Mouse (Mus musculus) right cerebral cortex, adult 2 months (tissue): ENCODE results near the gene Kbtbd12.

Experiments used
- DNase-seq, 2 experiments: peaks; one replicate each; pipeline ENCODE4 v3.0.0; 2021 to 2022; ENCODE audit warnings: low spot score in 2 of 2

Kbtbd12 gene

DNA sequence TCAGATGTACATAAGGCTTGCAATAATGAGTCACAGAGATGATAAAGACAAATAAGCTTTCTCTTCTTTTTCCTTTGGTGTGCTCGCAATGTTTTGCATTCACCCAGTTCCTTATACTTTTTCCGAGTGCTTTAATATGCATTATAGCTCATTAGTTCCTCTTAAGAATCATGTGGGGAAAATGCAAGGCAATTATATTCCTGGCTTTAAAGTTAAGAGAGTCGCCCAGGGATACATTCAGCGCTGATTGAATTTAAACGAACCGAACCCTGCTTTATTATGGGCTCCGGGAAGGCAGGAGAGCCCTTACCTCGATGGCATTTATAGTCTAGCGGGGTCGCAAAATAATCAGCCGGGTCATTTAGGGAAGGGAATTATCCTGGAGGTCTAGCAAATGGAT is 10.8 kb downstream of the Kbtbd12 start:
- no peak for DNase-seq

DNA sequence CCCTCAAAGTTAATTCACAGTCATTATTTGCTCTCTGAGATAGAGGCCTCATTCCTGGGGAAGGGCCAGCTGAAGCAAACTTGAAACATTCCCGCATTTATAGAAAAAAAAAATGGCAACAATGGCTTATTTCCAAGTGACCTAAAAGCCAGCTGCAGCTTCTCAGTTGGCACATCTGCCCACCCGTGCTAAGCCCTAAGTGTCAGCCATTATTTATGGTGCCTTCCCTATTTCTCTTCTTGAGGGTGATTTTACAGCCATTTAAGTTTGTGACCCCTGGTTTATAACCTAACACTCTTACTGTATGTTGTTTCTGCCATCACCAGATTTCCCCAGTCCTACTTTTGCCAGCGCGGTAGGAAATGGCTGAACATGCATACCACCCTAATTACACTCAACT is 11.3 kb downstream of the Kbtbd12 start:
- DNase-seq = no peak

DNA sequence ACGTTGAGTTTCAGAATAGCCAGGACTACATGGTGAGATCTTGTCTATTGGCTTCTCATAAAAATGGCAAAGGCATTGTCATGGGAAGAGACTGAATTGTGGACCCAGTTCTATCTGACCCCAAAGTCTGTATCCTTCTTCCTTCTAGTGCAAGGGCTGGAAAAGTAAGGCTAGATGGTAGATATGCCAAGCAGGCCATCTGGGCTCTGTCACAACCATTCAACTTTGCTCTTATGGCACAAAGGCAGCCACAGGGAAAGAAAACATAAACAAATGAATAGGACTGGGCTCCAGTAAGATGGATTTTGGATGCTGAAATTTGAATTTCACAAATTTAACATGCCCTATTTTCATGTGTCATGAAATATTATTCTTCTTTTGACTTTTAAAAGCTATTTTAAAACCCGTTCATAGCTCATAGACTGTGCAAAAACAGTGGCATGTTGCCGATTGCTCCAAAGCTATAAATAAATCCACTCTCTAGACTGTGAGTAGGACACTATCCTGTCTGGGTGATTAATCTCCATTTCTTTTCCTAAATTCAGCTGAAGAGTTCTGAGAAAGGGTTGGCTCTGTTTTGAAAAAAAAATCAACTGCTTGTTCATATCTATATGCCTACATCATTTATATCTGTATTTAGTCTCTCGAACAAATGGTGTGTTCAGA is 15.8 kb downstream of the Kbtbd12 start:
- DNase-seq = no peak

GRCm38 (mm10) chr6:88619542-88619941 is 18.2 kb downstream of the Kbtbd12 start:
- DNase-seq = no peak

GRCm38 (mm10) chr6:88615352-88615751 is 22.4 kb downstream of the Kbtbd12 start:
- no peak for DNase-seq

DNA sequence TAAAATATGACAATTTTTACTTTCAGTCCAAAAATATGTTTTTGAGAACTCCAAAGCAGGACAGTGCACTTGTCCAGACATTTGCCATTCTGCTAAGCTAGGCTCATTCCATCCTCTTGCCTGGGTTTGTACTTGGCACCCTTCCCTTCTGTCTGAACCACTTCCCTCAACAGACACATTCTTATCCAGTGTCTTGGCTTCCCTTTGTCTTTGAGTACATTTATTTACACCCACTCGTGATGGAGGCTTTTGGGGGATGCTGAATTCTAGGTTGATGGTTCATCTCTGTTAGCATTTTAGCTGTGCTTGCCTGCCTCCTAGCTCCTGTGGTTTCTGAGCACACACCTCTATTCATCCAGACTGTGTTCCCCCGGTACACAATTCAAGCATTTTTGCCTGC is 31.3 kb downstream of the Kbtbd12 start:
- no peak for DNase-seq

GRCm38 (mm10) chr6:88605715-88606114 is 32.0 kb downstream of the Kbtbd12 start:
- DNase-seq = no peak

GRCm38 (mm10) chr6:88605235-88605634 is 32.5 kb downstream of the Kbtbd12 start:
- DNase-seq = no peak

DNA sequence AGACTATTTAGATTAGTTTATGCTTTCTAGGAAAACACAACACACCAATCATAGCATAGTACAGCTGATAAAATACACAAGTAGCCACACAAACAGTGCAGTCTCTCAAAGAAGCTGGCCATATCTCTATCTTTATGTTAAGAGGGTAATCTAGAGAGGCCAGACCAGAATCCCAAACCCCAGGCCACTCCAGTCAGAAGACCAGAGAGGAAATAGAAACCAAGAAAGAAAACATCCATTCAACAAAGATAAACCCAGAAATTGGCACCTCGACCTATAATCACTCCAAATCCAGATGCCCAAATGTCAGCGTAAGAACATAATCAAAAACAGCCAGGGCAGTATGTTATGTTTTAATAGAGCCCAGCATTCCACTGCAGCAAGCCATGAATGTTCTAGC is 41.6 kb downstream of the Kbtbd12 start:
- no peak for DNase-seq

DNA sequence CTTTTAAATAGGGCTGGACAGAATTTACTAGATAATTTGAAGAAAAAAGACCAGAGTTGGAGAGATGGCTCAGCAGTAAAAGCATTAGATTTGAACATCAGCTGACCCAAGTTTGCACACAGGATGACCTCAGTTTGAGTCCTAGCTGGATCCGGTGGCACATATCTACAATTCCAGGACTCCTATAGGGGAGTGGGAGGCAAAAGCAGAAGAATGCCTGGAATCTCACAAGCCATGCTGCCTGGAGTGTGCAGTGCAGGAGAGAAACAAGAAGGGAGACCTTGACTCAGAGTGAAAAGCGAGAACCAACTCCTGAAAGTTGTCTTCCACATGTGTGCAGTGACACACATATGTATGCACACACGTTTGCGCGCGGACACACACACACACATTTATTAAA is 45.4 kb downstream of the Kbtbd12 start:
- no peak for DNase-seq

- no peak for DNase-seq
These were observed 47.5 kb downstream of the Kbtbd12 start for GRCm38 (mm10) chr6:88590231-88590630.

DNA sequence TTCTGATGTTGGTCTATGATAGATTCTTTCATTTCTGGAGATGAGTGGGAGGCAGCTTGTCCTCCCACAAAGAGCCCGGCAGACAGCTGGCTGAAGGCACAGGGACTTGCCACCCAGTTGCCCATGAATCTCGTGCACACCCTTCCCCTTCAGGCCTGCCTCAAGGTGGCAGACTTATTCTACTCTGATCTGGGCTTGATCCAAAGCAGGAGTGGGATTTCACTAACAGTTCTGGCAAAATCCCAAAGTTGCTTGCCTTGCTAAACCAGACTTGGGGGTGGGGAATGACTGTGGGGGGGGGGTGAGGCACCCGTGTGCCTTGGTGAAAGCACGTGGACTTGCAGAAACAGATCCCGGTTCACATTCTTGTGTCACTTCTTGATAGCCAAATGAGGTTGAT is 48.2 kb downstream of the Kbtbd12 start:
- peak in 1 of 2 experiments; percentile 47 for DNase-seq

DNA sequence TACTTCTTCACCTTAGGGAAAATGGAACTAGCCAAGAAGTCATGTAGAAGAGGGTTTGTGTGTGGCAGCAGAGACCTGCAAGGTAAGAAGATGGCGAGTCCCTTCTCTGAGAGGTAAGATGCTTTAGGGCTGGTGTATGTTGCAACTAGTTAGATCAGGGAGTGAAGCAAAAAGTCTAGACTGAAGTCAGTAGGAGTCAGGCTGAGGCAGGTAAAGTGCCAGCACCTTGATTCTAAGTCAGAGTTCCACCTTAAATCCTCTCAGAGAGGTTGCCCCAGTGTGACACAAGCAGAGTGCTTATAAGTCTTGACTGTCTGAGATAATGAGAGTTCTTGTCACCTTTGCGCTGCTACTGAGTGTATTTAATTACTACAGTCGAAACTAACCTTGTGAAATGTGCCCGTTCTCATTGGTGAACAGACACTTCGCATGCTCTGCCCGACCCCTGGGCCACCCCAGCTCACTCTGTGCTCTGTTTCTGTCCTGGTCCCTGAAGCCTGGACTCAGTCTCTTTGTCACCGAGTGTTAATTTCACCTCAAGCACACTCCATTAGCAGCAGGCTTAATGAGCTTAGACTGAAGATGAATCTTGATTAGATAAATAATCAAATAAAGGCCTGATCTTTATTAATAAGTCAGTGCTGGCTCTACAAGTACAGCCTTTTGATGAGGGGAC is 49.0 kb downstream of the Kbtbd12 start:
- no peak for DNase-seq

DNA sequence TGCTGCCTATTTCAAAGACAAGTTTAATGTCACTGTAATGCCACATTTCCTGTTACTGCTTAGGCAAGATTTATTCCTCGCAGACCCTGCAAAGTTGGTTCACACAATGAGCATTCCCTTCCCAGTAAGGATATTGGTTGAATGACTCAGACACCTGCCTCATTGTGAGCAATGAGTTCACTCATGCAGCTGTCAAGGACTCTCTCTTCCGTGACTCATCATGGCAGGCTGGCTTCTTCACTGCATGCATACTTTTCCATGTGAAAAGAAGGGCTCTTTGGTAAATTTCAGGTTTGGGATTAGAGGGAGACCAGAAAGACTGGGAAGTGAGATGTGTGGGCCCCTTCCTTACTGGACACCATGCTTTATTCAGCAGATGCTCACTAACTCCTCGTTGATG is 50.7 kb downstream of the Kbtbd12 start:
- DNase-seq = peak in 1 of 2 experiments; percentile 37

- no peak for DNase-seq
These were observed 53.8 kb downstream of the Kbtbd12 start for GRCm38 (mm10) chr6:88583950-88584349.

DNA sequence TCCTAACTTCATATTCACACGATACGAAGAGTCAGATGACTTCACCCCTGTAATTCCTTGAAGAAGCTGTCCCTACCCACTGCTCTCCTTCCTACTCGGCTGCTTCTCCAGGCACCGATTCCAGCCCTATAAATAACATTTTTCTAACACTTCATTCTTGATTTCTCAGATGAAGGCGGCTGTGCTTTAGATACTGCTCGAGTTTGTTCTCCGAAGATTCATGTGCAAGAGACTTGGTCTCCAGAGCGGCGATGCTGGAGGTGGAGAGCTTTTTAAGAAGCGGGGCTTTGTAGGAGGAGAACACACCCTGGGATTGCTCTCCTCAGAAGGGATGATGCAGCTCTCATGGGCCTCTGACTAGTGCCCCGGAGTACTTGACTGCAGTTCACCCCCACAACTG is 61.3 kb downstream of the Kbtbd12 start:
- DNase-seq = peak; percentile 60 to 68

DNA sequence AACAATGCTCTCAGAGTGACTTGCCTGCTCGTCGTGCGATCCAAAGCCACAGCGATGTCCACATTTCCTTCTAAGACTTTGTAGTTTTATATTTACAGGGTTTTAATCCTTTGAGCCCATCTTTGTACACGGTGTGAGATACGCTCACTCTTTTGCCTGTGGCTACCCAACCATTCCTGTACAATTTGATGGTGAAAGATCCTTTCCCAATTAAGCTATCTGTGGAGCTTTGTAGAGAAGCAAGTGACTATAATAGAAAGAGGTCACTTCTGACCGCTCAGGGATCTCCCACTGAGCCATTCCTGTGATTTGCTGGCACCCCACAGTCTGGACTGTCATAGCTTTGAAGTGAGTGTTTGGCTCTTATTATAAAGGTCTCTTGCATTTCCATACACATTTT is 71.1 kb downstream of the Kbtbd12 start:
- no peak for DNase-seq

DNA sequence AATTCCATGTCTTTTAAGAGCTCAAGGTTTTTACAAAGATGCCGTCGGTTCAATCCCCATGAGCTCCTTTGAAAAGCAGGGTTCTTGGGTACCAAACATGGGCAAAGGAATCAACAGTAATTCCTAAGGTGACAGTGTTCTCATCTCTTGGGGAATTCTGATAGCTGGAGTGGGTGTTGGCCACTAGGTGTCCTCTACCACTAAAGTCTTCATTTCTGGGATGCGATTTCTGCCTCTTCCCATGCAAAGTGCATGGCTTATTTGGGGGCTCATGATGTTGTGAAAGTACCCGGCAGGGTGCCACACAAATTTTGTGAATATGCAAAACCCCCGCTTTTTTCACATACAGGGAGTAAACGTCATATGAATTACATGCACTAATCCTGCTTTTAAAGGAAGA is 72.7 kb downstream of the Kbtbd12 start:
- DNase-seq = peak in 1 of 2 experiments; percentile 28

- DNase-seq = no peak
These were observed 77.6 kb downstream of the Kbtbd12 start for GRCm38 (mm10) chr6:88560156-88560555.

GRCm38 (mm10) chr6:88559688-88560087 is 78.1 kb downstream of the Kbtbd12 start:
- DNase-seq = no peak

DNA sequence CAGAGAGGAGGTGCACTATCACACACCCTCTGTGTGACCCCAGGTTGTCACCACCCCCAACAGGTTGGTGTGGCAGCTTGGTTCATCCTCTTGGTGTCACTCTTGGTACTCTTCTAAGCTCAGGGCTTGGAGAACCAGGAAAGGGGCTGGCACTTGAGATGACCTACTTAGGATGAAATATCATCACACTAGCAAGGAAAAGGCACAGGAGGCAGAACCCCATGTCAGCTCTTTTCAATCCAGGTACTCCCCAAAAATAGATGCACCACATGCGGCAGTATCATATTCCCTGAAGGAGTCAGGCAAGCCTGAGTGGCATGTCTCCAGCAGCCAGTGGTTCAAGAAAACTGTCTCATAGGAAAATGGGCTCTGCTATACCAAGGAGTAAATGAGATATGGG is 79.7 kb downstream of the Kbtbd12 start:
- DNase-seq = peak in 1 of 2 experiments; percentile 13

DNA sequence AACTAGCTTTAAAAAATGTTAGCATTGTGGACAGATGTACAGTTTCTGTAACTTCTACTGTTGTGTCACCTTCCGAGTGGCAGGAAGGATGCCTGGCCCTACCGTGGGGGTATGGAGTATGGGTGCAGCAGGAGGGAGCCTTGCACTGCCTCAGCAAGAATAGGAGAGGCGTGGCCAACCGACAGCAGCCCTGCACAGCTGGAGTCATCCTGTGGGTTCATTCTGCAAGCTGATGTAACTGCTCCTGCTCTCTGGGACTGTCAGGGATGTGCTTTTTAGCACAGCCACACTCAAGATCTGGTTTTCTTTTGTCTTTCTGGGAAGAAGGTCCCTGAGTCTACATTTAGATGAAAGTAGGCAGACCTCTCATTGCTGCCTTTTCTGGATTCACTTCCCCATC is 80.2 kb downstream of the Kbtbd12 start:
- DNase-seq = no peak

- no peak for DNase-seq
These were observed 87.8 kb downstream of the Kbtbd12 start for GRCm38 (mm10) chr6:88549916-88550315.
